Mouse (Mus musculus) myocyte (in vitro differentiated cells): ENCODE results near the gene Cp.

Experiments
- CEBPB ChIP-seq: IDR thresholded peaks from 2 replicates; pipeline ENCODE4 v1.6.1; 2011; ENCODE audit warnings: mild to moderate bottlenecking, moderate library complexity; ENCODE audit not compliant: poor library complexity, insufficient read depth, severe bottlenecking
- E2F4 ChIP-seq: IDR thresholded peaks from one replicate; pipeline ENCODE4 v1.6.1; 2011; ENCODE audit warnings: mild to moderate bottlenecking, control low read depth, moderate library complexity; ENCODE audit not compliant: insufficient read depth
- MAX ChIP-seq: IDR thresholded peaks from one replicate; pipeline ENCODE4 v1.6.1; 2011; ENCODE audit warnings: low read depth, mild to moderate bottlenecking, control low read depth
- MYOD1 ChIP-seq, 3 experiments: IDR thresholded peaks; one replicate each; pipeline ENCODE4 v1.6.1; 2011; ENCODE audit warnings: control low read depth in 2 of 3, low read depth in 2 of 3, mild to moderate bottlenecking in 2 of 3, moderate library complexity in 1 of 3; ENCODE audit not compliant: insufficient read length in 2 of 3, control insufficient read depth in 1 of 3
- MYOG ChIP-seq, 3 experiments: IDR thresholded peaks; one replicate each; pipeline ENCODE4 v1.6.1; 2011; ENCODE audit warnings: control low read depth in 2 of 3, low read depth in 2 of 3, mild to moderate bottlenecking in 2 of 3; ENCODE audit not compliant: insufficient read length in 2 of 3, control insufficient read depth in 1 of 3, insufficient read depth in 1 of 3
- POLR2A ChIP-seq: IDR thresholded peaks from one replicate; pipeline ENCODE4 v1.6.1; 2011; ENCODE audit warnings: low read depth, mild to moderate bottlenecking, control low read depth, moderate library complexity; ENCODE audit not compliant: insufficient read length
- POLR2AphosphoS2 ChIP-seq: IDR thresholded peaks from one replicate; pipeline ENCODE4 v1.6.1; 2011; ENCODE audit warnings: low read depth, control low read depth; ENCODE audit not compliant: insufficient read length
- TCF3 ChIP-seq: IDR thresholded peaks from one replicate; pipeline ENCODE4 v1.6.1; 2011; ENCODE audit warnings: low read depth, control low read depth; ENCODE audit not compliant: insufficient read length
- USF1 ChIP-seq: IDR thresholded peaks from one replicate; pipeline ENCODE4 v1.6.1; 2011; ENCODE audit warnings: low read depth, mild to moderate bottlenecking, control low read depth, moderate library complexity

GRCm38 (mm10) chr3:20010464-20010863, 53.6 kb downstream of the Cp start:
- TF ChIP-seq E2F4 (no peak), POLR2A (no peak), MAX (no peak), TCF3 (no peak), CEBPB (no peak), MYOG (IDR thresholded peaks at IDR 0.05; ENCODE audit: control insufficient read depth in 1 of 3, insufficient read depth in 1 of 3, insufficient read length in 2 of 3, low read depth in 2 of 3) (no peak), POLR2AphosphoS2 (no peak), USF1 (no peak), MYOD1 (IDR thresholded peaks at IDR 0.05; ENCODE audit: control insufficient read depth in 1 of 3, insufficient read length in 2 of 3, low read depth in 2 of 3) (no peak)
